Mouse (Mus musculus) frontal cortex, postnatal 25 days (tissue): ENCODE results near the gene Abraxas2.

ENCODE experiments used
- DNase-seq, 2 experiments: peaks; one replicate each; pipeline ENCODE4 v3.0.0; 2022; ENCODE audit warnings: low spot score in 2 of 2

Gene Abraxas2

GRCm38 (mm10) chr7:132853946-132854345 lies 5.1 kb upstream of the Abraxas2 start:
- no peak for DNase-seq

DNA sequence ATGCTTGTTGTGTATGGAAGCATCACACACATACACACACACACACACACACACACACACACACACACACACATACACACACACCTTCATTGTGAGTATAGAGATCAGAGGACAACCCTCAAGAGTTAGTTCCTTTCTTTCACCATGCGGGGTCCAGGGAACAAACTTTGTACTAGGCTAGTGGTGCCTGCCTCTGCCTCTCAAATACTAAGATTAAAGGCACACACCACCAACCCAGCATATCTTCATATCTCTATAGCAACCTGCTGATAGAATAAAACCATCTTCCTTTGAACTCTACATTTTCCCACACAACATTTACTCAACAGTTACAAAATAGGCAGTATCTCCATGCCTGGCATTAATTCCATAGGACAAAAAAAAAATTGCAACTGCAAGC lies 2.9 kb upstream of the Abraxas2 start:
- DNase-seq: no peak

- no peak for DNase-seq
Observed at GRCm38 (mm10) chr7:132858043-132858608, 899 bp upstream of the Abraxas2 start.

- no peak for DNase-seq
Observed at GRCm38 (mm10) chr7:132866316-132866715, 7.3 kb downstream of the Abraxas2 start.

GRCm38 (mm10) chr7:132873043-132873442 lies 14.0 kb downstream of the Abraxas2 start:
- no peak for DNase-seq

GRCm38 (mm10) chr7:132875391-132876086 lies 16.5 kb downstream of the Abraxas2 start:
- no peak for DNase-seq

- DNase-seq: no peak
Observed at GRCm38 (mm10) chr7:132880276-132880675, 21.3 kb downstream of the Abraxas2 start.

DNA sequence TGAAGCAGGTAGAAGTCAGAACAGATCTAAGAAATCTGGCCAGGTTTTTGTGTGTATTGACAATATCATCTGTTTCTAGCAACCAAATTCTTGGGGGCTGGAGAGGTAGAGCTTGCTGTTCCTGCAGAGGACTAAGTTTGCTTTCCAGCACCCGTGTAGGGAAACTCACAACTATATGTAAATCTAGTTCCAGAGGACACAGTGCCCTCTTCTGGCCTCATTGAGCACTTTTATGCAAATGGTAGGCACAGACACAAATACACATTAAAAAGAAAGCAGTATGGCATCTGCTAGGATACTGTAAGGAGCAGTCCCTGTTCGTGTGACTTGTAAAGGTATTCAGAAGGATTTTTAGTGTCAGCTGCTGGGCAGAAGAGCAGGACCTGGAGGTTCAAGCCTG lies 23.3 kb downstream of the Abraxas2 start:
- no peak for DNase-seq

DNA sequence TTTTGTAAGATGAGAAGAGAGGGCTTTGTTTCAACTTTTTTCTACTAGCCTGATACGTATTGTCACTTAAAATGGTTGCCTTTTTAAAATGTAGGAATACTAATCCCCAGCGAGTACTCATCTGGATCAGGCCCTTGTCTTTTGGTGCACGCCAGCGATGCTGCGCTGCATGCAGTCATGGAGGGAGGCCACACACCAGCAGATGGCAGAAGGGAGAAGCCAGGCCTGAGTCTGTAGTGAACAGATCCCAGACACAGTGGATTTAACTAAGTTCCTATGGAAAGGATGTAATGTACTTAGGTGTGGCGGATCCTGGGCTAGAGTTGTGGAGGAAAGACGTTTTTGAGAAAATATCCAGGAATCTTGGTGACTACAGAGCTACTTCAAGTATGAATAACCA lies 25.0 kb downstream of the Abraxas2 start:
- DNase-seq: no peak

- no peak for DNase-seq
Observed at GRCm38 (mm10) chr7:132887019-132887804, 28.2 kb downstream of the Abraxas2 start.

DNA sequence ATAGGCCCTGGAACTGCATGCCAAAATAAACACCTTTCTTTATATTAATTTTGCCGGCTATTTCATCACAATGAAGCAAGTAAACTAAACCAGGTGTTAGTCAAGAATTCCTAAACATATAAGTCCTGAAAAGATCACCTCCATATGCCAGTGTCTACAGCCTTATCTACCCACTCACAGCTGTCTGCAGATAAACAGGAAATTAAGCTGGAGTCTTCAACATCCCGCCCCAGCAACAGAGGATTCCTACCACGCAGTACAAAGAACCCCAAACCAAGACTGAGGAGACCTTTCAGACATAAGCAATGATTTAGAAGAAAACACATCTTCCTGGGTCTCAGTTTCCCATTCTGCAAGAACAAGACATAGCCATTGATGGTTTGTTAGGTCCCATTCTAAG lies 29.0 kb downstream of the Abraxas2 start:
- no peak for DNase-seq

DNA sequence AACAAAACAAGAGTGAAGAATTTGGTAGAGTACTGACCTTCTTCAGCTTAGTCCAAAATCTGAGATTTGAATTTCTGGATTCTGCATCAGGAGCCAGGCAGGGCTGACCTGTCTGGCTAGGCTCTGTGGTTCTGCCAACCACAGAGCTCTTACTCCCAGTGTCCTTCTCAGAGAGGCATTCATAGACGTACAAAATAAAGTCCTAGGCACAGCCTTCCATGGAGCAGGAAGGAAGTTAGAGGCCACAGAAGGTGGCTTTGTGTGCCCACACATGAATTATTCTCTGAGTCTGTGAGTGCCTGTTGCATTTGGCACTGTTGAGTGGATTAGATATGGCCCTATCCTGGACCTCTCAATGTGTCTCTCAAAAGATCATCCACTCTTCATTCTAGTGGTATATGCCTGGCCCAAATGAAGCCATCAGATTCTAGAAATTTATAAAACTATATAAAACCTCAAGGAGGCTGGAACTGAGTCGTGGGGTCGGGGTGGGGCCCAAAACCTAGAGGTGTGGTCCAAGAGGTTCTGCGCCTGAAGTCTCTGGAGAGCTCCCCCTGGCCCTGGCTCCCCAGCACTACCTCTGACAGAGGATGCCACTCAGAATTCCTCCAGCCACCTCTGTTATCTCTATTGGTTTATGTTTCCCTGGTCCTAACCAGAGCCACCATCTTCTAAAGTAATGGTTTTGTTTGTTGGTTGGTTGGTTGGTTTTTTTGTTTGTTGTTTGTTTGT lies 29.7 kb downstream of the Abraxas2 start:
- DNase-seq: no peak

DNA sequence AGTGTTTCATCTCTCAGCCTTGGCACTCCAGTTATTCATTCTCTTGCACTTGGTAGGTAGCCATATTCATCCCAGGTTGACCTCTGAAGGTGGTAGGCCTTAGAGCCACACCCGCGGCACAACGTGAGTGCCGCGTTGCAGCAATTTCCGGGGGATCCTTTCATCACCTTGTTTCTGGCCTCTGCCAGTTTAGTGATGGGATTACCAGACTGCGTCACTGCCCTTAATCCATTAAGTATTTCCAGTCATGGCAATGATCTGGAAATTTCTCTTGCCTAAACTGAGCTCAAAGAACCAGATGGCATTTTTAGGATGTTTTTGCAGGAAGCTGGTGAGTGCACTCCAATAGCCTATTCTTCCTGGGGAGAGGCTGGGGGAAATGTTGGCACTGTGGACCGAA lies 30.7 kb downstream of the Abraxas2 start:
- no peak for DNase-seq

- no peak for DNase-seq
Observed at GRCm38 (mm10) chr7:132890201-132890600, 31.2 kb downstream of the Abraxas2 start.

GRCm38 (mm10) chr7:132891561-132892310 lies 32.7 kb downstream of the Abraxas2 start:
- DNase-seq: no peak

DNA sequence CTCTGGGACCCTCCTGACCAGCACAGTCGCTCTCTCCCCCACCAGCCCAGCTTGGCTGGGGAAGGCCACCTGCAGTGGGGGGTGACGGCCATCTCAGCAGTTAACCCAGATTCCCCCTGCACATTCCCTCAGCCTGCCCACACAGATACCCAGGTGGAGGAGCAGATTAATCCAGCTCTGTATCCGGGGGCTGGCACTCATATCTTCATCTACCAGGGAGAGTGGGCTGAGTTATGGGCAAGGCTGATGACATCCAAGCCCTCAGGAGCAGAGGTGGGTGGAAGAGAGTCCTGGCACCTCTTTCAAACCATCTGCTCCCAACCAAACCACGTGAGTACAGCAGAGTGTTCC lies 33.3 kb downstream of the Abraxas2 start:
- DNase-seq: no peak

- no peak for DNase-seq
Observed at GRCm38 (mm10) chr7:132892806-132893205, 33.8 kb downstream of the Abraxas2 start.

DNA sequence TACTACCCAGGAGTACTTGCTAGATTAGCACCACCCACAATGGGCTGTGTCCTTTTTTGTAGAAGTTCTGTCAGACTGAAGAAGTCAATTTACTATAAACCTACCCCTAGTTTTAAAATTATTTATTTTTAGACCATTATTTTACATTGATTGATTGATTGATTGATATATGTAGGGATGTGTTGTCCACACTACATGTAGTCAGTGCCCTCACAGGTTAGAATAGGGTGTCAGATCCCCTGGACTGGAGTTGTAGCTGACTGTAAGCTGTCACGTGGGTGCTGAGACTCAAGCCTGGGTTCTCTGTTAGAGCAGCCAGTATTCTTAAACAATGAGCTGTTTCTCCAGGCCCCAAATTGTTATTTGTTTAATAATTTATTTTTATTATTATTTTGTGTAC lies 34.3 kb downstream of the Abraxas2 start:
- DNase-seq: no peak

DNA sequence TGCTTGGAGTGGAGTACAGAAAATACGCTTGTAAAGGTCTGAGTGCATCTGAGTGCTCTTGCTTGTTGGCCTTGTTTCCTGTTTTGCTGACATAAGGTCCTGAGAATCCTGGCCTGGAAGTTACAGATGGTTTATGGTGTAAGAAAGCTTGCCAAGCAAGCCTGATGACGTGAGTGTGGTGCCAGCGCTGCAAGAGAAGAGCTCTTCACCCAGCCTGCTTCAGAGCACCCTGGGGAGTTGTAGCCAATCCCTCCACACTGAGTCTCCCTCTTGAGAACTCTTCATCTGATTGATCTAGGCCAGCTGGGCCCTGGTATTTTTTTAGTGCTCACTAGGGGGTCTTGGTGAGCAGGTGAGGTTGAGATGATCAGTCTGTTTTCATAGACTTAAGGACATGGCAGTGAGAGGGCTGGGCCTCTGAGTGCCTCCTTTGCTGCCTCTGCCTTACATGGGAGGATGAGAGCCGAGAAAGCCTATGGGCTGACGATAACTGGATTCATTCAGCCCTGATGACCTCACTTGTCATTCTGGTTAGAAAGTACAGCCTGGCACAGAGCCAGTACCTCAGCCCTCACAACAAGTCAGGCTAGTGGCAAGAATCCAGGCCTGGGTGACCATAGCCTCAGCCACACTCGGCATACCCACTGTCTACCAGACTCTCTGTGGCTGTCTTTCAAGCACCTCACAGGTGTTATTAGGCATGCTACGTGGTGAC lies 36.0 kb downstream of the Abraxas2 start:
- no peak for DNase-seq

DNA sequence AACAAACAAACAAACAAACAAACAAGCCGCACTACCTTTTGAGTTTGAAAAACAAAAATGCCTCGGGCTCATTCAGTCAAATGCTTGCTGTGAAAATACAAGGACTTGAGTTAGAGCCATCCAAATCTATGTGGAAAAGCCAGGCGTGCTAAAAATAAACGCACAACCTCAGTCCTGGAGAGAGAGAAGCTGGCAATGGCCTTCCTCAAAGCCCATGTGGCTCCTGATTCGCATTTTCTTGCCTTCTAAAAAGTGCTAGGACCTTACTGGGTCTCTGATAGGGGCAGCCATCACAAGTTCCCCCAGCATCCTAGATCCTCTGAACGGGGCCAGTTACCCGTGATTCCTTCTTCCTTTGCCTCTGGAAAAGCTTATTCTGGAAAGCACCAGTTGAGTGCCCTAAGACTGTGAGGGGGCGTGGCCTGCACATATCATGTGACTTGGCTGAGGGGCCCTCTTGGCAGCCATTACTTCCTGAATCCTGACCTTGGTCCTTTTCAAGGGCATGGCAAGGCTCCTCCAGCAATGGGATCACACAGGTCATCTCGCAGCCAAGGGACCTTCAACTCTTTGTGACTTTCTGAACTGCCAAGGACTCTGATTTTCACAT lies 37.3 kb downstream of the Abraxas2 start:
- no peak for DNase-seq

- no peak for DNase-seq
Observed at GRCm38 (mm10) chr7:132897258-132897657, 38.2 kb downstream of the Abraxas2 start.
